Mouse (Mus musculus) gastrocnemius, adult 2 months (tissue): ENCODE measurements around the gene Pde4d. TPM values are rescaled to one million over a fixed set of nuclear protein-coding genes. Genes with fewer than 3 reads are reported as not detected.
A peak's percentile ranks its signal among the peaks of the same experiment; 100 is the strongest.

Experiments
- DNase-seq: peaks from one replicate; pipeline ENCODE4 v3.0.0; 2022
- H3K27ac ChIP-seq: fragments of 200-600 bp; 2 replicates; pipeline ENCODE4 v1.8.1; 2022; ENCODE audit warnings: mild to moderate bottlenecking
- H3K4me3 ChIP-seq: fragments of 200-600 bp; 2 replicates; pipeline ENCODE4 v1.8.1; 2022; ENCODE audit warnings: mild to moderate bottlenecking, moderate library complexity
- CTCF ChIP-seq: fragments of 200-600 bp; IDR thresholded peaks from 2 replicates; pipeline ENCODE4 v1.8.1; 2022; ENCODE audit warnings: antibody characterized with exemption, mild to moderate bottlenecking, moderate library complexity
- intact Hi-C: fragments of 180-260 bp; cut with DNase I; formaldehyde crosslinking; loops from one replicate; pipeline ENCODE4 v1.15.1; 2025
- total RNA-seq, 2 experiments: library from RNA; stranded (reverse); gene quantifications; 2 replicates each; pipeline ENCODE4 v1.2.3; 2021

The Pde4d gene
- total RNA-seq, 2 experiments from 2014 or later = 239 to 330 TPM

DNA sequence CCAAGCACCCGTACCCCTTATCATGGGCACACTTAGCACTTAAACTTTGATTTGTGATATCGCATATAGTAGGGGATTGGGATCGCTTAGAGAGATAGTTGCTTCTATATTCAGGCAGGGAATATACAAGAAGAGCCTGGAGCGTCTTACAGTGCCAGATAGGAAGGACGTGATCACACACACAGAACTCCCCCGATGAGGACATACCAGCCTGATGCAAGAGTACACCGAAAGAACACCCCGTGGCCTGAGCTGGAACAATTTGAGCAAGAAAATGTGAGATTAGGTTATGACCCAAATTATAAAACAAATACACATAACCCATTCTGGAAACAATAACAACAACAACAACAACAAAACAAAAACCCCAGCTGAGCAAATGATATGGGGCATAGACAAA lies 1461.2 kb downstream of the Pde4d start:
- no peak for TF ChIP-seq CTCF
- intact Hi-C loops = no loop called here
- Histone ChIP-seq H3K27ac (peak overlapping the region; percentile 97), H3K4me3 (peak overlapping the region; percentile 95; the same call in 1 of the 2 replicates)
- DNase-seq = no peak

- H3K4me3 ChIP-seq = peak overlapping the region; percentile 2; the same call in 1 of the 2 replicates
- peak overlapping the region; percentile 97 for H3K27ac ChIP-seq
- intact Hi-C loops = no loop called here
- no peak for DNase-seq
- no peak for TF ChIP-seq CTCF
These were observed 1462.9 kb downstream of the Pde4d start for GRCm38 (mm10) chr13:109912635-109913034.

DNA sequence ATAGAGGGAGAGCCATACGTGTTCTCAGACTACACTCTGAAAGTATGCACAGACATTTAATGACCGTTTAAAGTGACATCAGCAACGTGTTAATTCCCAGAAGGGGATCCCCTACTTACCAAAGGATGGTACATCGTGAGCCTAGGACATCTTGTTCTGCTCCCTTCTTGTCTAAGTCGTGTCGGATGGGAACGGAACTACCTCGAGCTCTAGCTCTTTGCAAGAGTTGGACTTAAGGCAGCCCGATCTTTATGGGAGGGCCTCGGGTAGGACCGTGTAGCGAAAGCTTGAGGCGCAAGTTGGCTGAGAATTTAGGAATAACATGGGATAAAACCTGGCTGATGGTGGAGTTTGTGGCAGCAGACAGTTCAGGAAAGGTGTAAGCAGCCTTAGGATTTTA lies 1464.5 kb downstream of the Pde4d start:
- intact Hi-C loops = no loop called here
- DNase-seq = peak; percentile 52
- Histone ChIP-seq H3K4me3 (peak overlapping the region; percentile 50), H3K27ac (peak overlapping the region; percentile 97)
- TF ChIP-seq CTCF = no peak

DNA sequence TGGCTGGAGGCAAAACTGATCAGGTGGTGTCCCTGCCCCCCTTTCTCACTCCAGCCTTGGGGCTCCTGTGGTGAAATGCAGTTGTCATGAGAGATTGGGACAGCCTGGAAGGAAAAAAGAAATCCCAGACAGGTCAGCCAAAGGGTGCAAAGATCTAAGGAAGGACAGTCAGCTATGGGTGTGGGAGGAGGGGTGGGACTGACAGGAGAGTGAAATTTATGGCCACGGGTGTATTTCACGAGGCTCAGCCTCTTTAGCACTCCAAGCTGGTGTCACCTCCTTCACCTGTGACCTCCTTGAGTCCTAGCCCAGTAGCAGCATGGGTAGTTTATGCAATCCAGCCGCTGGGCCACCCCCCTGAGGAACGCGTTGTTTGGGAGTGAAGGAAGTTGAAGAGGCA lies 1465.1 kb downstream of the Pde4d start:
- Histone ChIP-seq H3K27ac (peak overlapping the region; percentile 97), H3K4me3 (peak overlapping the region; percentile 50)
- TF ChIP-seq CTCF = no peak
- DNase-seq = peak; percentile 90
- intact Hi-C loops = no loop called here

GRCm38 (mm10) chr13:109915501-109915900 lies 1465.8 kb downstream of the Pde4d start:
- intact Hi-C loops = no loop called here
- peak overlapping the region; percentile 49 for H3K4me3 ChIP-seq
- H3K27ac ChIP-seq = peak overlapping the region; percentile 97
- DNase-seq = peak; percentile 83
- TF ChIP-seq CTCF = no peak

DNA sequence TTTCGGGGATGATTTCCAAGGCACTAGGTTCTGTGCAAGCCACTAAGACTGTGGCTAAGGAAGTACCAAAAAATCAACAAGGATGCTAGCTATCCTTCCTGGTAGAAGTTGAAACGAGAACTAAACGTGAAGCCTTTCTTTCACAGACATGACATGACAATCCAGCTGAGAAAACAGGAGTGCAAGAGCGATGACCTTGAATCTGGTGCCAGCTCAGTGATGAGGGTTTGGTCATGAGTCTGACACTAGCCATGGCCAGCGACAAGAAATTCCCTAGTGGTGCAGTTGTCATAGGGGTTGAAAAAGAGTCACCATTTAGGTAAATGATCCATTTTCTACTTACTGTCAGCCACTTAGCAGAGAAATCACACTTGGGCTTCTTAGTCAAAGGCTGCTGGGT lies 1466.2 kb downstream of the Pde4d start:
- peak; percentile 70 for DNase-seq
- no peak for TF ChIP-seq CTCF
- intact Hi-C loops = no loop called here
- H3K27ac ChIP-seq = peak overlapping the region; percentile 97
- H3K4me3 ChIP-seq = peak overlapping the region; percentile 32

DNA sequence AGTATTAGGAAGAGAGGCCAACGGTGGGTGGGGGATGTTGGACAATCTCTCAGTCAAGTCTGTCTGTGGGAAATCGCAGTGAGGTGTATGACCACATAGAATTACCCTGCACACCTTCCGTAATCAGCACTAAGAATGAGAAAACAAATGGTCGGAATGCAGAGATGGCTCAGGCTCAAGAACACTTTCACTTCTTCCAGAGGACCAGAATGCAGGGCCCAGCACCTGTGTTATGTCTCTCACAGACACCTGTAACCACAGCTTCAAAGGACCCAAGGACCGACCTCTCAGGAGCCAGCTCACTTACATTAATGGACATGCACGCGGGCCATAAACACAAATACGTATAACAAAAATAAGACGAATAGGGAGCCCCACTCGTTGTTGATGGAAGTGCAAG lies 1467.8 kb downstream of the Pde4d start:
- DNase-seq = no peak
- intact Hi-C loops = no loop called here
- Histone ChIP-seq H3K4me3 (peak overlapping the region; percentile 32), H3K27ac (peak overlapping the region; percentile 97)
- no peak for TF ChIP-seq CTCF

DNA sequence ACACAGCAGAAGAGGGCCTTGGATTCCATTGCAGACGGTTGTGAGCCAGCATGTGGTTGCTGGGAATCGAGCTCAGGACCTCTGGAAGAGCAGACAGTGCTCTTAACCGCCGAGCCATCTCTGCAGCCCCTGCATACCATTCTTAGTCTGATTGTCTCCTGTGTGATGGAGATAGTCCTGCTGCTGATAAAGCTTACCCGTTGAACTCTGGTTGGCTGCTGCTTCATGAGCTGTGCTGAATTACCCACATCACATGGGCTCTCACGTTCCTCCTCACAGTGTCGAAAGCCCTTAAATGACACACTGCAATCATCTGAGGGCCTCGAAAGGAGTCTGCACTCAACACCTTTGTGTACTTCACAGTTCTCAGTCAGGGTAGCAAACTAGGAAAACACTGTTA lies 1468.9 kb downstream of the Pde4d start:
- no peak for DNase-seq
- H3K4me3 ChIP-seq = no peak overlapping the region
- H3K27ac ChIP-seq = peak overlapping the region; percentile 97
- intact Hi-C loops = no loop called here
- TF ChIP-seq CTCF = no peak

DNA sequence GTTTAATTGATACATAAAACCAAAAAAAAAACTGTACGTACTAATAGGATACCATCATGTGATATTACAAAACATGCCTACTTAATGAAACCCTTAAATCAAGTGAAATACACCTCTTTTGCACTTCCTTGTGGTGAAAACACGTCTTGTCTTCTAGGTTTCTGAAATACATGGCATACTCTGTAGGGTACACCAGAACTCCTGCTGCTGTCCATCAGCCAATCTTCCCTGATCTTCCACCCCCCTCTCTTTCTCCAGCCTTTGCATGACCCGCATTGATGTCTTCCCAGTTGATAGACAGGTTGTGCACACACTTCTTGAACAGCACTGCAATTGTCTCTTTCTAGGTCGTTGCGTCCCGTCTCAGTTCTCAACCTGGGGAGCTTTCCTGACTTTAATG lies 1470.5 kb downstream of the Pde4d start:
- Histone ChIP-seq H3K4me3 (no peak overlapping the region), H3K27ac (peak overlapping the region; percentile 93)
- TF ChIP-seq CTCF = no peak
- DNase-seq = no peak
- intact Hi-C loops = loop anchor here (5.0 kb wide), 1 partner anchor 488 kb away; no protein-coding TSS in a partner anchor

DNA sequence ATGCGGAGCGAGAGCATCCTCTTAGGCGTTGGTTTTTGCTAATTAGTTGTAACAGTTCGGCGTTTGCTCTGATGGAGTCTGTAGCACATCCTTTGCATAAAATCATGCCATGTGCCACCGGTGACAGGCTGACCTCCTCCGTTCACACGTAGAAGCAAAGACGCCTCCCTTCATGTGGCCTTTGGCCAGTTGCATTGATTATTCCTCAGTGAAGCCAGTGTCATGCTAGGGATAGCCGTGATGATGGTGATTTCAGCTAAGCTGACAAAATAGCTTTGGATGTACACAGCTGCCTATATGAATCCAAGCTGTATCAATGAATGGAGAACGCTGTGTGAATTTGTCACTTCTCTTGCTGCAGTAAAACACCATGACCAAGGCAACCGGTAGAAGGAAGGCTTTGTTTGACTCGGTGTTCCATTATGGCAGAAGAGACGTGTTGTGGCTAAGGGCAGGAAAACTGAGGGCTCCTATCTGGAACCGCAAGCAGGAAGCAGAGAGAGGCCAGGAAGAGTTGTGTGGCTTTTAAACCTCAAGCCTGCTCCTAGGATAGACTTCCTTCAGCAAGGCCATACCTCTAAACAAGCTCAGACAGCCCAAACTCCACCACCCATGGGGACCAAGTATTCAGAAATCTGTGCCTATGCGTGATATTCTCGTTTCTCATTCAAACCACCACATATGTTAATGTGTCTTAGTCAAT lies 1471.7 kb downstream of the Pde4d start:
- peak overlapping the region; percentile 93 for H3K27ac ChIP-seq
- no peak for DNase-seq
- no peak for TF ChIP-seq CTCF
- no peak overlapping the region for H3K4me3 ChIP-seq
- intact Hi-C loops = loop anchor here (2.0 to 5.0 kb wide), 2 partner anchors 97 to 489 kb away; no protein-coding TSS in a partner anchor

- peak; percentile 86 for TF ChIP-seq CTCF
- intact Hi-C loops = loop anchor here (2.0 to 5.0 kb wide), 2 partner anchors 97 to 490 kb away; no protein-coding TSS in a partner anchor
- no peak for DNase-seq
These were observed 1472.5 kb downstream of the Pde4d start for GRCm38 (mm10) chr13:109922228-109922627.

DNA sequence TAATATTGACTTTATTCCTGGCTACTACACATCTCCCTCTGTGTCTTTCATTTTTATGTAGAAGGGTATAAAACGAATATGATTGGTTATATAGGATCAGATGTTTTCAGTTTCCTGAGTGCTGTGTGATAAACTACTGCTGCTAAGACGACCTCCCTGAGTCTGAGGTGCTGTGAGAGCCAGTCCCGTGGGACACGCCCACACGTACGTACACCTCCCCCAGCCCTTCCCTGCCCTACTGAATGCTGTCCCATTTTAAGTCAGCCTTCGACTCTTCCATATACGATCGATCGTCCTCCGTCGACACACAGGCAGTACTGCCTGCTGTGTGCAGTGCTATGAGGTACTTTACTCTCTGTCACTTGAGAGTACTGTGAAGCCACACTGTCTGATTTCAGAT lies 1473.0 kb downstream of the Pde4d start:
- TF ChIP-seq CTCF = no peak
- intact Hi-C loops = loop anchor here (2.0 to 5.0 kb wide), 2 partner anchors 96 to 490 kb away; no protein-coding TSS in a partner anchor
- peak overlapping the region; percentile 93 for H3K27ac ChIP-seq

More at GRCm38 (mm10) chr13:109922228-109922627, 1472.5 kb downstream of the Pde4d start:
- H3K4me3 ChIP-seq = peak overlapping the region; percentile 9
- H3K27ac ChIP-seq = peak overlapping the region; percentile 93

DNA sequence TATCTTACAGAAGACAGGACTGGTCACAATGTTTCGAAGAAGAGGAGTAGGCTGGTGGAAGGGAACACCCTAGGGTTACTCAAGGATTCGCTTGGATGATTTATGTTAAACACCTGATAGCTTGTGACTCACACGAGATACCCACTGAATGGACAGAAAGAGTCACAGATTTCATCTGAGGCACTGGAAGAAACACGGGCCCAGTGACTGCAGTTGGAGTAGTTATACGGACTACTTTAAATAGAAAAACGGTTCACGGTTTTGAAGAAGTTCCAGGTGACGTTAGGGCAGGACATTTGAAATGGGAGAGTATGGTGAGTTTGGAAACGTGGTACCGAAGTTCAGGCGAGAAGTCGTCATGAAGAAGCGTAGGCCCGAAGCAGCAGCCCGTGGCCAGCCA lies 1475.0 kb downstream of the Pde4d start:
- no peak for TF ChIP-seq CTCF
- Histone ChIP-seq H3K27ac (peak overlapping the region; percentile 93), H3K4me3 (peak overlapping the region; percentile 60)
- DNase-seq = peak; percentile 59
- intact Hi-C loops = loop anchor here (5.0 kb wide), 1 partner anchor 492 kb away; no protein-coding TSS in a partner anchor

More for the DNA sequence above, 1473.0 kb downstream of the Pde4d start:
- no peak for DNase-seq
- H3K4me3 ChIP-seq = peak overlapping the region; percentile 9
